Mouse (Mus musculus): ENCODE data around the gene Ano6.
"Not testable (repeated sequence)": the region's sequence is repeated elsewhere in the genome, so short reads cannot be mapped to it uniquely, and the experiment has no call there.

The Ano6 gene

DNA sequence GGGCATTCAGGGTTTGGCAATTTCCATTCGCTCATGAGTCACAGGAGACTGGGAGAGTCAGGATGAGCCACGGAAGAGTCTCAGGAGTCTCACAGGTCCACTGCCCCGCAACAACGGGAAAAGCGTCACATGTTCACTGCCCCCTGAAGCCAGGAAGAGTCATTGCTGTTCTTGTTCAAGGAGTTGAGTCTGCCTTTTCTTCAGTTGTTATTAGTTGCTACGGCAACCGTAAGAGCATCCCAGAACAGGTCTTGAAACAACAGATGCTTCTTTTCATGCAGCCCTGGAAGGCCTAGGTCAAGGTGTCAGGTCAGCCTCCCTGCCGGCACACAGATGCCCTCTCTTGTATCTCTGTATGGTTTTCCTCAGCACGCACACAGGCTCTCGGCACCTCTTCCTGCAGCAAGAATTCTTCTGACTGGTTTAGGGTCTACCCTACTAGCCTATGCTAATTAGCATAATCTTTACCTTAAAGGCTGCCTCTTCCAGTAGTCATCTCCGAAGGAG lies 36.9 kb downstream of the Ano6 start:
- no peak for DNase-seq (ENCODE audit: low spot score in 2 of 2)

DNA sequence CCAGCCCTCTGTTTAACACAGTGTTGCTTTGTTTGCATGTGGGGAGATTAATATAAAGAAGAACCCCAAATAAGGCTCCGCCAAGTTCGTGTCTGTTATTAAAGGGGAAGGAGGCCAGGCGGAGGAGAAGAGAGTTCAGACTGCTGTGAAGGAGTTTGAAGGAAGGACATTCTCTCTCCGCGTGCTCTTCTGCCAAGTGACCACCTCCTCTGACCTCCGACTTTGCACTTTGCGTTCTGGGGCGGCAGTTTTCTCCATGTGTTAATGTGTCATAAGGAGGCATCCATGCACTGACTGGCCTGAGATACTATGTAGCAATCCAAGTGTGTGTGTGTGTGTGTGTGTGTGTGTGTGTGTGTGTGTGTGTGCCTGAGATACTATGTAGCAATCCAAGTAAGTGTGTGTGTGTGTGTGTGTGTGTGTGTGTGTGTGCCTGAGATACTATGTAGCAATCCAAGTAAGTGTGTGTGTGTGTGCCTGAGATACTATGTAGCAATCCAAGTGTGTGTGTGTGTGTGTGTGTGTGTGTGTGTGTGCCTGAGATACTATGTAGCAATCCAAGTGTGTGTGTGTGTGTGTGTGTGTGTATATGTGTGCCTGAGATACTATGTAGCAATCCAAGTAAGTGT lies 37.5 kb downstream of the Ano6 start:
- not testable (repeated sequence) for DNase-seq (ENCODE audit: low spot score in 2 of 2)

GRCm38 (mm10) chr15:95828647-95829254 lies 38.1 kb downstream of the Ano6 start:
- no peak for DNase-seq (ENCODE audit: low spot score in 2 of 2)

- DNase-seq (ENCODE audit: low spot score in 2 of 2): no peak
These were observed 39.0 kb downstream of the Ano6 start for GRCm38 (mm10) chr15:95829553-95830205.

DNA sequence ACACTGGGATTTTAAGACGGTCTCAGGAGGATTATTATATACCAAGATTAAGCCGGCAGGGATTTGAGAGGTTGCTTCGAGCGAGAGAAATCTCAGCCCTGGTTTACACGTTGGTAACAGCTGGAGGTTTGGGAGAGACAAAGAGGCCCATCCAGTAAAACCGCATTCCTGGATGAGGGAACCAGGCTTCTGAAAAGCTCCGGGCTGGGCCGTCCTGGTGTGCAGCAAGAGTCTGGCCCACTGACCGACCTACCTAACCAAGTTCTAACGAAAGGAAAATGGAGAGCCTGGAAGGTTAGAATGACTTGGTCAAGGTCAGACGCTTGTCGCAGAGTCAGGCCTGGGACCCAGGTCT lies 39.5 kb downstream of the Ano6 start:
- no peak for DNase-seq (ENCODE audit: low spot score in 2 of 2)

GRCm38 (mm10) chr15:95833292-95833691 lies 42.6 kb downstream of the Ano6 start:
- DNase-seq (ENCODE audit: low spot score in 2 of 2): no peak

- DNase-seq (ENCODE audit: low spot score in 2 of 2): no peak
These were observed 45.4 kb downstream of the Ano6 start for GRCm38 (mm10) chr15:95836077-95836476.

- no peak for DNase-seq (ENCODE audit: low spot score in 2 of 2)
These were observed 46.2 kb downstream of the Ano6 start for GRCm38 (mm10) chr15:95836646-95837434.

DNA sequence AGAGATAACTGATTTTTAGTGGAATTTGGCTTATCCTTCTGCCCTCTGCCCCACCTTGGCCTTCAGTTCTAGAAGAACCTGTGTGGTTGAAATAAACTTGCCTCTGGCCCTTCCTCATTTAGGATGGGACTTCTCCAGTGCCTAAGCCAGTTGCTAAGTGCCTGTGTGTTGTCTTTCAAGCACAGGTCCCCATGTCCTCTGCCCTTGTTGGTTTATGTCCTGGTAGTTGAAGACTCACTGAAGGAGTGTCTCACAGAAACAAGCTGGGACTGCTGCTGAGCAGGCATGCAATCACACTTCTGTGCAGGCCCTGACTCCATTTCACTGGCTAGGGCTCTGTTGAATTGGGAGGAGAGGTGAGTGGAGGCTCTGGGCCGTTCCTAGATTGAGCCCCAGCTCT lies 46.9 kb downstream of the Ano6 start:
- no peak for DNase-seq (ENCODE audit: low spot score in 2 of 2)

DNA sequence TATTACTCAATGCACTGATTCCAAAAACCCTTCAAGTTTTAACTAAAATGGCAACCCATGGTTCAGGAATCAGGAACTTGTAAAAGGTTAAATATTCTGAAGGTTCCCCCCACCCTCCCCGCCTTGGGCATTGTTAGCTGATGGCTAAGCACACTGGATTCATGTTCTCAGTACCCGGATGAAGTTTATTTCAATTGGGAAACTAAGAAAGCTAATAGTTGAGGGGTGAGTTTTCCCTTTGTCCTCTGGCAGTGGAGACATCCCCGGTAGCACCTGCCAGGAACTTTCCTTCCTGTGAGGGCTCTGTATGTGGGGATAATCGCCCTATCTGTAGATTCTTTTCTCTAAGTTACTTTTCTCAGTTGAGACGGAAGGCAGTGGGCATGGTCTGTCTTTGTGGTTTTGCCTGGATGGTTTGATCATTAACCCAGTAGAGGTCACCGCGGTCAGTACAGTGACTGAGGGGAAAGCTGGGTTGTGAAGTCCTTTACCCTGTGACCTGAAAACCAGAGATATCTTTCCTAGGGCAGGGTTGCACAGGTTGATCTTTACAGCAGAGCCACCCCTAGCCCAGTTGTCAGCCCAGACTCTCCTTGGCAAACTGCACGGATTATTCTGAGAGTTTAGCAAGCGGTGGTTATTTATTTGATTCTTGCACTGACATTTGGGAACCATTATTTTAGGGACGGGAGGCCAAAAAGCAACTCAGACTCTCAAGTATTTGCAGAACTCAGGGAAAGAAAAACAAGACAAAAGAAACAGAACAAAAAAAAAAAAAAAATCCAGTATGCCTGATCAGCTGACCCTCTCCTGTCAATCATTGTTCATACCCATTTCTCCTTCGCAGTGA lies 47.8 kb downstream of the Ano6 start:
- DNase-seq (ENCODE audit: low spot score in 2 of 2): no peak

GRCm38 (mm10) chr15:95839789-95840188 lies 49.1 kb downstream of the Ano6 start:
- DNase-seq (ENCODE audit: low spot score in 2 of 2): no peak

DNA sequence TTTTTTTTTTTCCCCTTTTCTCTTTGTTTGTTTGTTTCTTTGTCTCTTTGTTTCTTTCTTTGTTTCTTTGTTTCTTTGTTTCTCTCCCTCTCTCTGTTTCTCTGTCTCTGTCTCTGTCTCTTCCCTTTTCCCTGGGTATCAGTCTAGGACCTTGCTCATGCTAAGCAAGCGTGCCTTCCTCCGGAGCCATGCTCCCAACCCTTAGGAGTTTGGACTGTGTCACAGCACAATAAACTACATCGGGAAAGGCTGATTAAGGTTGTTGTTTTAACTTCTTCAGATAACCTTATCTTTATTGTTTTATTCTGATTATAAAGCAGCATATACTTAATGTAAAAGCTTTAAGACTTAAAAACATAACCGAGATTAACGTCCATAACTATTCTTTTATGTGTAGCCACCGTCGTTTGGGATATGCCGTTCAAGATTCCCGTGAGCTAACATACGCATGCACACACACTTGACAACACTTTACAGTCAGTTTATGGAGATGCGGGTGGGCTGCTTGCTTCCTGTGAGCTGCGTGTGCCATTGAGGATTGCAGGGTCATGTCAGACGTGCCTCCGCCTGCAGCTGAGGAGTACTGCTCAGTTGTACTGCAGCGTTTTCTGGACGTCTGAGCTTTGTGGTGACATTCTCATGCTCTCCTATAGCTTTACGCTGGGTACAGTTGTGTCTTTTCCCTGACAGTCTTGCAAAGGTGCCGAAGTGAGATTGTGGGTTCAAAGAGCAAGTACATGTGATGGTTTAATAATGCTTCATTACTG lies 52.7 kb downstream of the Ano6 start:
- DNase-seq (ENCODE audit: low spot score in 2 of 2): no peak

DNA sequence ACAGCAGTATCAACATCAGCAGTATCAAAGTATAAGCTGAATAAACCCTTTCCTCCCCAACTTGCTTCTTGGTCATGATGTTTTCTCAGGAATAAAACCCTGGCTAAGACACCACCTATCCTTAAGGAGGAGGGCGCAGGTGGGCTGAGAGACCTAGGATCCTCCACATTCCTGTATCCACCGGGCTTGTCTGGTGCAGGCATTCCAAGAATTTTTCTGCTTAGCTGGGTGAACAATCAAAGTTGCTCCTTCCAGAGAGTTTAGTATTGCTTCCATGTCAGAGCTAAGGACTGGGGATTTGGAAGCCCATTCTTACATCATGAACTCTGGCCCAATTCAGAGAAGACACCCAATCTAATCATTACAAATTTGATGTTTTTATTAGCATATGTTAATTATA lies 53.8 kb downstream of the Ano6 start:
- DNase-seq (ENCODE audit: low spot score in 2 of 2): no peak

- DNase-seq (ENCODE audit: low spot score in 2 of 2): no peak
These were observed 55.5 kb downstream of the Ano6 start for GRCm38 (mm10) chr15:95846102-95846501.

DNA sequence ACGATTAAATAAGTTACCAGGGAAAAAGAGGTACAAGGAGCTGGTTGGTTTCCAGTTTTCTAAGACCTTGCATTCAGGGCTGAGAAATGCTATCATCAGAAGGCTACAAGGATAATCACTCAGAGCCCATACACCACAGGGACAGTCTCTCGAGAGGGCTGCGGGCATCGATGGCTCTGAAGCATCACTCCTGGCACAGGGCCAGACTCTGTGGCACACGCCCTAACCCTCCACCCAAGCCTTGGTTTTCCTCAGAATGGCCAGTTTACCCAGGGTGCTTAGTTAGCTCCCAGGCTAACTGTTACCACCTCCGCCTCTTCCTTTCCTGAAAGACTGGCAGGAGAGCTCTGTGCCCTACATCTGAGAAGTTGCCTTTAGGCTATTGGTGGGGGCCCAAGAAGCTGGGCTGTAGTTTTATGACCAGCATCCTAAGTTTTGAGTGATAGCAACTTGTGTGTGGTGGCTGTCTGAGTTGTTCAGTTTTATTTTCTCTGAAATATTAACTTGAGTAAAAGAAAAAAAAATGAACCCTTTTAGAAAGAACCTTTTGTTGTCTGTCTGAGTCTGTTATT lies 57.9 kb downstream of the Ano6 start:
- DNase-seq (ENCODE audit: low spot score in 2 of 2): no peak

DNA sequence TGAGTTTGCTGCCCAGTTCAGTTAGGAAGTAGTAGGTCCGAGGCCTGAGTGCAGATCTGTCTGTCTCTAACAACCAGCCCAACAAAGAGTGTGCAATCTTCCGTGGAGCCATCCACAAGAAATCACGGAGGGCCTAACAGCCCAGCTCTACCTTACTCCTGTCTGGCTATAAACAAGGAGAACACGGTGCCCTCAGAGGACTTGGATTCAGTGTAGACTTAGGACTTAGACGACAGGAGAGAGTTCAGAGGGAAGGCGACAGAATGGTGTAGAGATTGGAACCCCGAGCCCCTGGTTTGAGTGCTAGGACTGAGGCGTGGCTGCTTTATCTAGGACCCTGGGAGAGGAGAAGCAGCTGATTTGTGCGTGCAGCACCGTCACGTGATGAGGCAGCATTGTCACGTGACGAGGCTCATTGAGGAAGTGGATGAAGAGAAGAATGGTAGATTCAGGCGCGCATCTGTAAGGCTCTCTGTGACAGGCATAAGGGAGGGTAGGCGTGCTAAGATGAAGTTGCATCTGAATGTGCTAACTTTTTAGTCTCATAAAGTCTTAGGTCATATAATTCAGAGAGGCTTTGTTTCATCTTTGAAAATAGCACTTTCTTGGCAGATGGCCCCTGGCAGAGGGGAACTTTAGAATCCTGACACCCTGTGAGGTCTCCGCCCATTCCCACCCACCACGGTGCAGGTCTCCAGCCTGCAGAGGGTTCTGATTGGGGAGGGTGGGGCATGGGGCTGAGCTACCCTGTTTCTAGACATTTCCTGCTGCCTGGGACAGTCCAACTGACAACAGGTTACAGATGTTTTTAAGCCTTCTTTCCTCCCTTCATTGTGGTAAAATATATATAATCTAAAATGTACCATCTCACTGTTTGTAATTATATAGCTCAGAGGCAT lies 59.1 kb downstream of the Ano6 start:
- DNase-seq (ENCODE audit: low spot score in 2 of 2): no peak

DNA sequence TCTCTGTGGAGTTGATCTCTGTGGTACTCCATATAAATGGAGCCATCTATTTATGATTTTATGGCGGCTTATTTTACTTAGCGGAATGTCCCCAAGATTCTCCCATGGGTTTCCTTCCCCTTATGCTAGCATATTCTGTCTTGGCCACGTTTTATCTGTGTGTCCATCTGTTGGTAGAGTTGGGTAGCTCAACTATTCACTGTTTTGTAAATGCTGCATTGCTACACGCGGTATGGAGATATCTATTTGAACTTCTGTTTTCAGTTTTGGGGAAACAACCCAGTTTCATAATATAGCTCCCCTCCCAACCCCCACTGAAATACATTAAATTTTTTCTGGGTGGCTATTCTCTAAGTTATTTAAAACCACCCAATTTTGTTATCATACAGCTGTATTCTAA lies 59.9 kb downstream of the Ano6 start:
- DNase-seq (ENCODE audit: low spot score in 2 of 2): no peak

- DNase-seq (ENCODE audit: low spot score in 2 of 2): no peak
These were observed 64.6 kb downstream of the Ano6 start for GRCm38 (mm10) chr15:95855051-95855844.

GRCm38 (mm10) chr15:95855953-95856352 lies 65.3 kb downstream of the Ano6 start:
- DNase-seq (ENCODE audit: low spot score in 2 of 2): no peak

Data from right cerebral cortex, postnatal 10 days (tissue).